Mouse (Mus musculus): Measurements from ENCODE around the gene Gbgt1. TPM values are rescaled to one million over a fixed set of nuclear protein-coding genes. Genes with fewer than 3 reads are reported as not detected.

Gbgt1 gene
- polyA plus RNA-seq, 1 experiment from 2014 or later: 0.50 TPM

- no peak for ATAC-seq (replicated peaks)
- H3K4me3 ChIP-seq: peak overlapping the region; percentile 9; the same call in 1 of the 2 replicates
- 32% methylated on average over 4 of the region's 4 CpGs for WGBS
- H3K9me3 ChIP-seq: no peaks in the 10 kb centered on the region
- H3K27ac ChIP-seq (replicated peaks): peak overlapping the region; percentile 89
- H3K36me3 ChIP-seq: no peaks in the 10 kb centered on the region
- no peak overlapping the region; the same call in 1 of the 2 replicates for H3K9ac ChIP-seq (replicated peaks)
- peaks cover 88% of the 10 kb centered on the region for H3K4me1 ChIP-seq
- H3K4me2 ChIP-seq (replicated peaks): peak overlapping the region; percentile 84
- no peaks in the 10 kb centered on the region for H3K27me3 ChIP-seq
Measured at GRCm38 (mm10) chr2:28535263-28535540, 38.5 kb downstream of the Gbgt1 start.

- no peaks in the 10 kb centered on the region for H3K27me3 ChIP-seq
- H3K27ac ChIP-seq (replicated peaks): peak overlapping the region; percentile 89
- H3K9ac ChIP-seq (replicated peaks): no peak overlapping the region; the same call in 1 of the 2 replicates
- peaks cover 88% of the 10 kb centered on the region for H3K4me1 ChIP-seq
- no peak; the same call in 1 of the 2 replicates for ATAC-seq (replicated peaks)
- H3K36me3 ChIP-seq: no peaks in the 10 kb centered on the region
- peak overlapping the region; percentile 84 for H3K4me2 ChIP-seq (replicated peaks)
- 12% methylated on average over 7 of the region's 7 CpGs for WGBS
- H3K9me3 ChIP-seq: no peaks in the 10 kb centered on the region
- peak overlapping the region; percentile 9; the same call in 1 of the 2 replicates for H3K4me3 ChIP-seq
Measured at GRCm38 (mm10) chr2:28535650-28536049, 39.0 kb downstream of the Gbgt1 start.

DNA sequence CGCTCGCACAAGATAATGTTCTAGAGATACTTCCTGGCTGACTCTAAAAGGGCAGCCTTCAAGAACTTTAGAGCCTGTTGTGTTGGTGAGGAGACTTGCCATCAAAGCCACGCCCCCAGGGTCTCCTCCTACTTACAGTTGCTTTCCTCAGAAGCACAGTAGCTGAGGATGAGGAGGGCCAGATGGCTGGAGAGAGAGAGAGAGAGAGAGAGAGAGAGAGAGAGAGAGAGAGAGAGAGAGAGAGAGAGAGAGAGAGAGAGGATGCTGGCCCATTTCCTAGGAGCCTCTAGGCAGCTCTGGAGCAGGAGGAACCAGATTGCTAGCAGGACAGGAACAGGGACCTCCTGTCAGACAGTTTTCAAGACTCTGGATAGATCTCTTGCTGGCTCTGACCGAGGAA lies 39.5 kb downstream of the Gbgt1 start:
- Histone ChIP-seq H3K4me2 (replicated peaks) (no peak overlapping the region), H3K9ac (replicated peaks) (no peak overlapping the region), H3K4me1 (peaks cover 89% of the 10 kb centered on the region), H3K27me3 (no peaks in the 10 kb centered on the region), H3K9me3 (no peaks in the 10 kb centered on the region), H3K4me3 (no peak overlapping the region), H3K36me3 (no peaks in the 10 kb centered on the region), H3K27ac (replicated peaks) (peak overlapping the region; percentile 89)
- ATAC-seq (replicated peaks): no peak
- WGBS: 64% methylated on average over 4 of the region's 4 CpGs

DNA sequence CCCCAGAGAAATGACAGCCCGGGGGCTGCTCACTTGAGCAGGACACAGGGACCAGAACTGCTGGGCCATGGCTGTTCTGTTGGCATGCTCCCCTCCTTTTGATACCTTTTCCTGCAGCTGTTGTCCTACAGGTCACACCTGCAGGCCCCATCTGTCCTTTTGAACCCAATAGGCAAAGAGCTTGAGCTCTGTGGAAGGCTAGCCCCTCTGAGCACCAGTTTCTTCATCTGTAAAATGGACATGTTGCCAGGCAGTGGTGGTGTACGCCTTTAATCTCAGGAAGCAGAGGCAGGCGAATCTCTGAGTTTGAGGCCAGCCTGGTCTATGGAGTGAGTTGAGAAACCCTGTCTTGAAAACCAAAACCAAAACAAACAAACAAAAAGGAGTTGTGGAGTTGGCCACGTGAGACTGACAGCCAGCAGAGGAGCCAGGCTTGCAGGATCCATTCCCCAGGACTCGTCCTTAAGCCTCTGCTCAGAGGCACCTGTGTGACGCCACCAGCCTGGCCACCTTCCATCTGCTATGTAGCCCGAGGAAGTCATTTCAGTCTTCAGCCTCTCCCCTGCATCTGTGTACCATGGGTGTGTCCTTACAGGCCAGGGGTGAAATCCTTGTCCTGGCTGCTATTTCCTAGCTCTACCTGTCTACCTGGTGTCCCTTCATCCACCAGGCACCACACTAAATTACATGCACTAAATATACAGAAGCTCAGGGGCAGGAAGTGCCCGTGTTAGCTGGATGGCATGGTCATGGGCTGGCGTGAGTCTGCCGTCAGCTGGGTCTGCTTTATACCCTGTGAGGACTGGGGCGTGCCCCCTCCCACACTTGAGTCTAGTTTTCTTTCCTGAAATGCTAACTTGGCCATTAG lies 40.3 kb downstream of the Gbgt1 start:
- no peaks in the 10 kb centered on the region for H3K27me3 ChIP-seq
- no peak overlapping the region for H3K4me3 ChIP-seq
- H3K27ac ChIP-seq (replicated peaks): peak overlapping the region; percentile 89
- no peak overlapping the region for H3K9ac ChIP-seq (replicated peaks)
- peaks cover 4% of the 10 kb centered on the region for H3K36me3 ChIP-seq
- ATAC-seq (replicated peaks): no peak
- H3K4me1 ChIP-seq: peaks cover 89% of the 10 kb centered on the region
- 76% methylated on average over 11 of the region's 11 CpGs for WGBS
- no peak overlapping the region for H3K4me2 ChIP-seq (replicated peaks)
- H3K9me3 ChIP-seq: no peaks in the 10 kb centered on the region

- no peak for ATAC-seq (replicated peaks)
- H3K27ac ChIP-seq (replicated peaks): no peak overlapping the region
Measured at GRCm38 (mm10) chr2:28537634-28537920, 40.9 kb downstream of the Gbgt1 start.

DNA sequence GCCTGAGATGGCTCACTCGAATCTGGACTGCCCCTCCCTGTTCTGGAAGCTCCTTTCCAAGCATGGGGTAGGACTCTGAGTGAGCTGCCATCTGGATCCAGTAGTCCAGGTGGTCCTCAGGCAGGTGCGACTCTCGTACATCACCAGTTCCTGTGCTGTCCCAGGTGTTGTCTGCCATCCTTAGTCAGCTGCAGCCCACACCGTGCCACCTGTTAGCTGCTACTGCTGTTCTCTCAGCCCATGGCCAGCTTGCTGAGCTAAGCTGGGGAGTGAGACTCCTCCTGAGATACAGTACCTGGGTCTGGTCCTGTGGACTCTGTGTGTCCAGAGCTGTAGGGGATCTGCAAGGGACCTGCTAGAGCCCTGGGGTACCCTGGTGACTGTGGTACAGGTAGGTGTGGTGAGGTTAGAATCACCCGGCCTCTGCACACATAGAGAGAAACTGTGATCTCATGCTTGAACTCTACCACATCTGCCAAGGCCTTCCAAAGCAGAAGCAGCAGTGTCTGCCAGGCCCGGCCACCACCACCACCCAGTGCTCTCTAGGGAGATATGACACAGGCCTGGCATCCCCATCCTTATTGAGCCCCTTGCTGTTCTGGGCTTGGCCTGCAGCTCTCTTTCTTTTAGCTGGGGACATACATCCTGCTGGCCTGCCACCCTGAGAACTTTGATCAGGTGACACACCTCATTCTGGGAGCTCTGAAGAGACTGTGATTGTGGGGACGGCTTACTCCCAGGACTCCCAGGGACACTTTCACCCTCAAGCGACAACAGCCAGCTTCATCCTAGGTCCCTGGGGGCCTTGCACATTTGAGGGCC lies 41.5 kb downstream of the Gbgt1 start:
- WGBS: 73% methylated on average over 8 of the region's 8 CpGs
- H3K4me3 ChIP-seq: no peak overlapping the region
- H3K27me3 ChIP-seq: no peaks in the 10 kb centered on the region
- H3K4me1 ChIP-seq: peaks cover 77% of the 10 kb centered on the region
- peaks cover 15% of the 10 kb centered on the region for H3K36me3 ChIP-seq
- ATAC-seq (replicated peaks): no peak
- H3K27ac ChIP-seq (replicated peaks): peak overlapping the region; percentile 80
- H3K4me2 ChIP-seq (replicated peaks): no peak overlapping the region
- no peaks in the 10 kb centered on the region for H3K9me3 ChIP-seq
- no peak overlapping the region for H3K9ac ChIP-seq (replicated peaks)

More at GRCm38 (mm10) chr2:28537634-28537920, 40.9 kb downstream of the Gbgt1 start:
- Histone ChIP-seq H3K36me3 (peaks cover 10% of the 10 kb centered on the region), H3K4me2 (replicated peaks) (no peak overlapping the region), H3K27me3 (no peaks in the 10 kb centered on the region), H3K4me1 (peaks cover 83% of the 10 kb centered on the region), H3K4me3 (no peak overlapping the region), H3K9me3 (no peaks in the 10 kb centered on the region), H3K9ac (replicated peaks) (no peak overlapping the region)
- 24% methylated on average over 4 of the region's 4 CpGs for WGBS

DNA sequence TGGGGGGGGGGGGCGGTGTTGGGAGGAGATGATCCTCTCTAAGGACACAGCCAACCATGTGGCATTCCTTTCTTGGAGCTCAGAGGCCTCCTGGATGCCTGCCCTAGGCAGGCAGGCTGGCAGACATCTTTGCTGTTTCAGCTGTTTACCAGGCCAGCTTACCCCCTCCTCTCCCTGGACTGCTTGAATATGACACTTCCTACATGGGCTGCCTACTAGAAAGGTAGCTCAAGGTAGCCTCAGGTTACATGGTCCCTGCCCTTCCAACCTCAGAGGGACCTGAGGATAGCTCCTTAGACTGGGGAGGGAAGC lies 42.1 kb downstream of the Gbgt1 start:
- no peak overlapping the region for H3K4me3 ChIP-seq
- no peak overlapping the region for H3K4me2 ChIP-seq (replicated peaks)
- peak overlapping the region; percentile 80 for H3K27ac ChIP-seq (replicated peaks)
- no peaks in the 10 kb centered on the region for H3K27me3 ChIP-seq
- peaks cover 71% of the 10 kb centered on the region for H3K4me1 ChIP-seq
- H3K9ac ChIP-seq (replicated peaks): no peak overlapping the region
- ATAC-seq (replicated peaks): no peak
- H3K9me3 ChIP-seq: no peaks in the 10 kb centered on the region
- H3K36me3 ChIP-seq: peaks cover 20% of the 10 kb centered on the region
- 45% methylated on average over 1 of the region's 1 CpGs for WGBS

DNA sequence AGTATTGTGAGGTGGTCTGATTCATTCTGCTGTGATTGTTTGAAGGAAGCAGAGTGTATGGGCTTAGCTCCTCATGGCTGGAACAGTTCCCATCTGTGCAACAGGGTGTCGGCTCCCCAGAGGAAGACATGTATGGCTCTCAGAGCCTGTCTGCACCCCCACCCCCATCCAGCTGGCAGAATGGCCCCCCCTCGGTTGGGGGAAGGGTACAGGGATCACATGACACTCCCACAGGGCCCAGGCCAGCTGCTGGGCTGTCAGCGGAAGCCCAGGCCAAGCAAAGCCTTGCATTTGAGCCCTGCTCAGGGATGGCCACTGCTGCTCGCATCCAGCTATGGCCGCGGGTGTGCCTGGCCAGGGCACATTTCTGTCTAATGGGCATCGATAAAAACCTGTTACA lies 42.5 kb downstream of the Gbgt1 start:
- peak; percentile 53 for ATAC-seq (replicated peaks)
- no peaks in the 10 kb centered on the region for H3K27me3 ChIP-seq
- no peak overlapping the region for H3K9ac ChIP-seq (replicated peaks)
- peaks cover 25% of the 10 kb centered on the region for H3K36me3 ChIP-seq
- 53% methylated on average over 7 of the region's 7 CpGs for WGBS
- H3K4me1 ChIP-seq: peaks cover 67% of the 10 kb centered on the region
- H3K4me2 ChIP-seq (replicated peaks): no peak overlapping the region
- peak overlapping the region; percentile 80 for H3K27ac ChIP-seq (replicated peaks)
- no peak overlapping the region for H3K4me3 ChIP-seq
- no peaks in the 10 kb centered on the region for H3K9me3 ChIP-seq

GRCm38 (mm10) chr2:28539949-28540348 lies 43.3 kb downstream of the Gbgt1 start:
- 93% methylated on average over 2 of the region's 2 CpGs for WGBS
- Histone ChIP-seq H3K27ac (replicated peaks) (peak overlapping the region; percentile 80; the same call in 1 of the 2 replicates), H3K9ac (replicated peaks) (no peak overlapping the region), H3K27me3 (no peaks in the 10 kb centered on the region), H3K36me3 (peaks cover 32% of the 10 kb centered on the region), H3K4me1 (peaks cover 59% of the 10 kb centered on the region), H3K9me3 (no peaks in the 10 kb centered on the region), H3K4me2 (replicated peaks) (no peak overlapping the region), H3K4me3 (no peak overlapping the region)
- ATAC-seq (replicated peaks): no peak

- WGBS: 81% methylated on average over 8 of the region's 8 CpGs
- Histone ChIP-seq H3K27ac (replicated peaks) (no peak overlapping the region), H3K4me3 (no peak overlapping the region), H3K4me1 (peaks cover 52% of the 10 kb centered on the region), H3K9me3 (no peaks in the 10 kb centered on the region), H3K4me2 (replicated peaks) (no peak overlapping the region), H3K9ac (replicated peaks) (no peak overlapping the region), H3K27me3 (no peaks in the 10 kb centered on the region), H3K36me3 (peaks cover 40% of the 10 kb centered on the region)
- no peak for ATAC-seq (replicated peaks)
Measured at GRCm38 (mm10) chr2:28540587-28541227, 44.0 kb downstream of the Gbgt1 start.

DNA sequence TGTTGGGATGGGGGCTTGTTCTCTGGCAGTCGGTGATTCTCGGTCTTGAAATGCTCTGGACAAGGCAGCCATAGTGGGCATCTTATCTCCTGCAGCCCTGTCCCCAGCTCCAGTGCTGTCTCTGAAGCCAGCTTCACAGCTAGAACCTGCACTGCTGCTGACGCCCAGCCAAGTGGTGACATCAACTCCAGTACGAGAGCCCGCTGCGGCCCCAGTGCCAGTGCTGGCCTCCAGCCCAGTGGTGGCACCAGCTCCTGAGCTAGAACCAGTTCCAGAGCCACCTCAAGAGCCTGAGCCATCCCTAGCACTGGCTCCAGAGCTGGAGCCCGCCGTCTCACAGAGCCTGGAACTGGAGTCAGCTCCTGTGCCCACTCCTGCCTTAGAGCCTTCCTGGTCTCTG lies 47.2 kb downstream of the Gbgt1 start:
- WGBS: 69% methylated on average over 8 of the region's 8 CpGs
- H3K4me3 ChIP-seq: no peak overlapping the region
- peaks cover 24% of the 10 kb centered on the region for H3K4me1 ChIP-seq
- ATAC-seq (replicated peaks): no peak
- 0 out of 2 replicates have a peak overlapping the region, but pooled peaks have one; percentile 15 for H3K27ac ChIP-seq (replicated peaks)
- peaks cover 54% of the 10 kb centered on the region for H3K36me3 ChIP-seq
- H3K4me2 ChIP-seq (replicated peaks): no peak overlapping the region
- H3K27me3 ChIP-seq: no peaks in the 10 kb centered on the region
- H3K9me3 ChIP-seq: no peaks in the 10 kb centered on the region
- no peak overlapping the region for H3K9ac ChIP-seq (replicated peaks)

GRCm38 (mm10) chr2:28545976-28546375 lies 49.3 kb downstream of the Gbgt1 start:
- no peak overlapping the region for H3K4me3 ChIP-seq
- no peaks in the 10 kb centered on the region for H3K27me3 ChIP-seq
- H3K9ac ChIP-seq (replicated peaks): no peak overlapping the region
- peak overlapping the region; percentile 44 for H3K27ac ChIP-seq (replicated peaks)
- H3K4me2 ChIP-seq (replicated peaks): no peak overlapping the region
- no peaks in the 10 kb centered on the region for H3K9me3 ChIP-seq
- peaks cover 75% of the 10 kb centered on the region for H3K36me3 ChIP-seq
- no peak for ATAC-seq (replicated peaks)
- H3K4me1 ChIP-seq: 0 out of 2 replicates have a peak, but pooled peaks cover 4% of the 10 kb centered on the region

All from forebrain, embryonic 15.5 days (tissue).